Mouse (Mus musculus): ENCODE results near the gene Gm14296. TPM values are rescaled to one million over a fixed set of nuclear protein-coding genes. Genes with fewer than 3 reads are reported as not detected.

Gm14296 gene
- under 1 TPM; 0.68 to 0.71 TPM for total RNA-seq (2023)

GRCm38 (mm10) chr2:176927709-176928108 is at the start of gene Gm14296:
TSS of gene Gm14296 (minus strand) at chr2:176927809.

Other genes with a start within 250 kb of the Gm14296 start
- gene Gm14305, start 219.5 kb downstream of the Gm14296 start, total RNA-seq (2023), result 1 to 10 TPM in 1 of 2 experiments, under 1 TPM in 1; 0.40 to 1.3 TPM
- under 1 TPM; 0.42 to 0.51 TPM for gene Gm14295, start 129.2 kb downstream of the Gm14296 start, total RNA-seq (2023)
- not detected for gene Gm14408, start 96.7 kb downstream of the Gm14296 start, total RNA-seq (2023)
- 1 to 10 TPM; 2.3 to 3.1 TPM for gene Gm14419, start 73.1 kb upstream of the Gm14296 start, total RNA-seq (2023)
- gene Gm14401, start 146.5 kb upstream of the Gm14296 start, total RNA-seq (2023), result not detected

Measured in neutrophil, adult 83 days (primary cell).